Mouse (Mus musculus): ENCODE measurements at regions not wholly inside any gene's neighbourhood (a gene's known extent, or its start where the extent isn't known, plus 50 kb on each side); places are given as distances from the start of the nearest gene placed in this dataset.
"Not testable (repeated sequence)": the region's sequence is repeated elsewhere in the genome, so short reads cannot be mapped to it uniquely, and the experiment has no call there.

- ATAC-seq (ENCODE audit: low FRiP score, low read depth): no peak
- Histone ChIP-seq H3K4me1 (no peaks in the 10 kb centered on the region), H3K9ac (no peak overlapping the region), H3K36me3 (no peaks in the 10 kb centered on the region), H3K4me3 (no peak overlapping the region), H3K9me3 (no peaks in the 10 kb centered on the region), H3K27ac (no peak overlapping the region), H3K4me2 (replicated peaks) (no peak overlapping the region), H3K27me3 (replicated peaks) (no peaks in the 10 kb centered on the region)
- 65% methylated on average over 1 of the region's 1 CpGs for WGBS
These were observed 120.4 kb upstream of the Pcsk1 start for GRCm38 (mm10) chr13:74969244-74969643.

- no peak for ATAC-seq (ENCODE audit: low FRiP score, low read depth)
- no peak overlapping the region for H3K4me3 ChIP-seq
- no peaks in the 10 kb centered on the region for H3K9me3 ChIP-seq
- H3K4me1 ChIP-seq: no peaks in the 10 kb centered on the region
- no peak overlapping the region for H3K4me2 ChIP-seq (replicated peaks)
- H3K36me3 ChIP-seq: no peaks in the 10 kb centered on the region
- no peaks in the 10 kb centered on the region for H3K27me3 ChIP-seq (replicated peaks)
- 89% methylated on average over 1 of the region's 1 CpGs for WGBS
- no peak overlapping the region for H3K9ac ChIP-seq
- H3K27ac ChIP-seq: no peak overlapping the region
These were observed 133.8 kb upstream of the Pcsk1 start for GRCm38 (mm10) chr13:74955876-74956275.

- H3K9ac ChIP-seq; H3K4me3 ChIP-seq; H3K4me2 ChIP-seq (replicated peaks); H3K36me3 ChIP-seq; H3K9me3 ChIP-seq; H3K27ac ChIP-seq; H3K27me3 ChIP-seq (replicated peaks); H3K4me1 ChIP-seq; ATAC-seq (ENCODE audit: low FRiP score, low read depth): not testable (repeated sequence)
- 42% methylated on average over 2 of the region's 2 CpGs for WGBS
These were observed 105.0 kb upstream of the Cast start for GRCm38 (mm10) chr13:74913655-74914054.

- Histone ChIP-seq H3K27me3 (replicated peaks) (no peaks in the 10 kb centered on the region), H3K4me3 (no peak overlapping the region), H3K36me3 (no peaks in the 10 kb centered on the region), H3K27ac (no peak overlapping the region), H3K4me1 (no peaks in the 10 kb centered on the region), H3K4me2 (replicated peaks) (no peak overlapping the region), H3K9me3 (no peaks in the 10 kb centered on the region), H3K9ac (no peak overlapping the region)
- WGBS: 85% methylated on average over 1 of the region's 1 CpGs
- ATAC-seq (ENCODE audit: low FRiP score, low read depth): peak; percentile 68; the same call in 1 of the 2 replicates
These were observed 94.8 kb upstream of the Cast start for GRCm38 (mm10) chr13:74903213-74904055.

- no peak overlapping the region for H3K4me2 ChIP-seq (replicated peaks)
- no peak overlapping the region for H3K9ac ChIP-seq
- H3K36me3 ChIP-seq: no peaks in the 10 kb centered on the region
- H3K4me3 ChIP-seq: no peak overlapping the region
- no peaks in the 10 kb centered on the region for H3K9me3 ChIP-seq
- H3K27ac ChIP-seq: no peak overlapping the region
- H3K4me1 ChIP-seq: no peaks in the 10 kb centered on the region
- ATAC-seq (ENCODE audit: low FRiP score, low read depth): no peak
- no peaks in the 10 kb centered on the region for H3K27me3 ChIP-seq (replicated peaks)
- WGBS: 89% methylated on average over 8 of the region's 8 CpGs
These were observed 81.4 kb upstream of the Cast start for GRCm38 (mm10) chr13:74889859-74890469.

- Histone ChIP-seq H3K4me2 (replicated peaks) (no peak overlapping the region), H3K27ac (no peak overlapping the region), H3K9ac (no peak overlapping the region), H3K27me3 (replicated peaks) (no peaks in the 10 kb centered on the region), H3K9me3 (no peaks in the 10 kb centered on the region), H3K4me1 (no peaks in the 10 kb centered on the region), H3K36me3 (no peaks in the 10 kb centered on the region), H3K4me3 (no peak overlapping the region)
- ATAC-seq (ENCODE audit: low FRiP score, low read depth): no peak
- WGBS: 75% methylated on average over 1 of the region's 1 CpGs
These were observed 59.1 kb upstream of the Cast start for GRCm38 (mm10) chr13:74867720-74868119.

- ATAC-seq (ENCODE audit: low FRiP score, low read depth): no peak
- Histone ChIP-seq H3K36me3 (no peaks in the 10 kb centered on the region), H3K27ac (no peak overlapping the region), H3K4me1 (no peaks in the 10 kb centered on the region), H3K27me3 (replicated peaks) (no peaks in the 10 kb centered on the region), H3K4me2 (replicated peaks) (no peak overlapping the region), H3K9ac (no peak overlapping the region), H3K4me3 (no peak overlapping the region), H3K9me3 (no peaks in the 10 kb centered on the region)
- WGBS: 89% methylated on average over 9 of the region's 9 CpGs
These were observed 55.4 kb upstream of the Cast start for GRCm38 (mm10) chr13:74864000-74864399.

- no peak overlapping the region for H3K4me3 ChIP-seq
- H3K4me2 ChIP-seq (replicated peaks): no peak overlapping the region
- H3K4me1 ChIP-seq: no peaks in the 10 kb centered on the region
- 19% methylated on average over 1 of the region's 1 CpGs for WGBS
- H3K27me3 ChIP-seq (replicated peaks): no peaks in the 10 kb centered on the region
- H3K36me3 ChIP-seq: no peaks in the 10 kb centered on the region
- no peak overlapping the region for H3K9ac ChIP-seq
- H3K27ac ChIP-seq: no peak overlapping the region
- H3K9me3 ChIP-seq: no peaks in the 10 kb centered on the region
- peak; percentile 37; the same call in 1 of the 2 replicates for ATAC-seq (ENCODE audit: low FRiP score, low read depth)
These were observed 52.9 kb upstream of the Cast start for GRCm38 (mm10) chr13:74861373-74861970.

Data from neural tube, embryonic 12.5 days (tissue).